8 mouse cellular contexts compared by ENCODE assay signal in the genomic region with DNA sequence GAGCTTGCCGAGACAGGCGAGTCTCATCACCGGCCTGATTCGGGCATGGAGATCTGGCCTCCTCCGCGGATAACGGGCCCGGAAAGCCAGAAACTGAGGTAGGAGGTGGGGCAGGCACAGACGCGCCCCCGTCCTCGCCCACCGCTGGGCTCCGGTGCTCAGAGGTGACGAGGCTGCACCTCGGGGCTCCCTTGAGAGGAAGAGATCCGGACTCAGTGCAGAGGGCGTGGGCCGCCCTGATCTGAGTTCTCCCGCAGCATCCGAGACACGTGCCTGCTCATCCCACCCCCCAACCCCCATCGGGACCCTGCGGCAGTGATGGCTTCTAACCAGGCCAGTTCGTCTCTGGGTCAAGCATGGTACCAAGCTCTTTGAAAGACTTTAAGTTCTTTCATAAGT. TPM values are rescaled to one million over a fixed set of nuclear protein-coding genes. Genes with fewer than 3 reads are reported as not detected.
A peak's percentile ranks its signal among the peaks of the same experiment; 100 is the strongest.
DNase-seq lines count a peak whose midpoint lies in the region; ATAC-seq and TF ChIP-seq lines count a peak whose summit lies in the region.

No protein-coding gene starts in this region.

- no peaks in the 10 kb centered on the region for H3K27me3 ChIP-seq in embryonic facial prominence, embryonic 10.5 days (replicated peaks; ENCODE audit: low read depth, poor library complexity, severe bottlenecking)
- no peaks in the 10 kb centered on the region for H3K27me3 ChIP-seq in intestine, embryonic 14.5 days (replicated peaks; ENCODE audit: control insufficient read depth, insufficient read depth, low read length)
- no peaks in the 10 kb centered on the region for H3K27me3 ChIP-seq in myocyte (ENCODE audit: control insufficient read depth, insufficient read depth, insufficient read length)

- peaks cover 61% of the 10 kb centered on the region for H3K36me3 ChIP-seq in embryonic facial prominence, embryonic 10.5 days (replicated peaks)
- H3K36me3 ChIP-seq in intestine, embryonic 14.5 days (ENCODE audit: control insufficient read depth, insufficient read depth, low read length): peaks cover 53% of the 10 kb centered on the region
- H3K36me3 ChIP-seq in myocyte (ENCODE audit: control insufficient read depth, insufficient read depth): peaks cover 9% of the 10 kb centered on the region

- DNase-seq in layer of hippocampus, adult 2 months (ENCODE audit: low spot score in 2 of 2): no peak
- DNase-seq in layer of hippocampus, adult 18-20 months (ENCODE audit: low spot score in 2 of 2): no peak
- DNase-seq in embryonic facial prominence, embryonic 10.5 days (ENCODE audit: low spot score): no peak
- DNase-seq in intestine, embryonic 14.5 days (ENCODE audit: low spot score): no peak
- no peak for DNase-seq in thymus, adult 18-20 months
- no peak for DNase-seq in layer of hippocampus, adult 8-10 months (ENCODE audit: low spot score in 2 of 2)

- H3K27ac ChIP-seq in layer of hippocampus, adult 2 months: peak overlapping the region; percentile 94
- H3K27ac ChIP-seq in embryonic facial prominence, embryonic 10.5 days (replicated peaks): peak overlapping the region; percentile 84
- 0 out of 2 replicates have a peak overlapping the region, but pooled peaks have one; percentile 27 for H3K27ac ChIP-seq in intestine, embryonic 14.5 days (ENCODE audit: low read depth)

- WGBS in embryonic facial prominence, embryonic 10.5 days: under 1% methylated on average over 25 of the region's 25 CpGs
- 1% methylated on average over 24 of the region's 25 CpGs for WGBS in intestine, embryonic 14.5 days

- H3K9ac ChIP-seq in intestine, embryonic 14.5 days (ENCODE audit: low read length): peak overlapping the region; percentile 83

- peaks cover 51% of the 10 kb centered on the region for H3K79me2 ChIP-seq in myocyte (ENCODE audit: control insufficient read depth, insufficient read depth)

- H3K4me3 ChIP-seq in layer of hippocampus, adult 2 months: peak overlapping the region; percentile 96
- peak overlapping the region; percentile 88 for H3K4me3 ChIP-seq in embryonic facial prominence, embryonic 10.5 days
- peak overlapping the region; percentile 93 for H3K4me3 ChIP-seq in intestine, embryonic 14.5 days (ENCODE audit: low read depth, low read length)
- H3K4me3 ChIP-seq in myocyte: peak overlapping the region; percentile 64

- H3K4me1 ChIP-seq in embryonic facial prominence, embryonic 10.5 days: peaks cover 29% of the 10 kb centered on the region
- peaks cover 20% of the 10 kb centered on the region for H3K4me1 ChIP-seq in intestine, embryonic 14.5 days (replicated peaks; ENCODE audit: control insufficient read depth, insufficient read depth, low read length)

- peak overlapping the region; percentile 65 for H3K4me2 ChIP-seq in intestine, embryonic 14.5 days (ENCODE audit: low read length)
- H3K4me2 ChIP-seq in myocyte (ENCODE audit: low read depth): peak overlapping the region; percentile 79

- H3K9me3 ChIP-seq in embryonic facial prominence, embryonic 10.5 days: no peaks in the 10 kb centered on the region
- no peaks in the 10 kb centered on the region for H3K9me3 ChIP-seq in intestine, embryonic 14.5 days (ENCODE audit: control insufficient read depth, low read length)

- no peak for TF ChIP-seq CTCF in layer of hippocampus, adult 2 months (conservative IDR thresholded peaks at IDR 0.05)

- TF ChIP-seq POLR2A in myocyte (IDR thresholded peaks at IDR 0.05; ENCODE audit: insufficient read length, low read depth): no peak

- peak; percentile 21; the same call in 1 of the 2 replicates for ATAC-seq in intestine, embryonic 14.5 days (replicated peaks; ENCODE audit: low FRiP score, low TSS enrichment, low read depth)
- no peak for ATAC-seq in CD4-positive, CD25-positive, alpha-beta regulatory T cell, adult 4 months

- peak overlapping the region; percentile 59 for H3ac ChIP-seq in myocyte (ENCODE audit: control insufficient read depth, insufficient read length)

TF ChIP-seq in myocyte, 11 proteins besides CTCF, POLR2A, EP300 and RAD21:
- no peak for TF ChIP-seq MYOG (IDR thresholded peaks at IDR 0.05; ENCODE audit: control insufficient read depth in 1 of 3, insufficient read depth in 1 of 3, insufficient read length in 2 of 3, low read depth in 2 of 3)
- TF ChIP-seq MYOD1 (IDR thresholded peaks at IDR 0.05; ENCODE audit: control insufficient read depth in 1 of 3, insufficient read length in 2 of 3, low read depth in 2 of 3): no peak
- TF ChIP-seq POLR2AphosphoS2 (IDR thresholded peaks at IDR 0.05; ENCODE audit: insufficient read length, low read depth): no peak
- TF ChIP-seq REST (IDR thresholded peaks at IDR 0.05; ENCODE audit: insufficient read depth, insufficient read length): no peak
- no peak for TF ChIP-seq CEBPB (IDR thresholded peaks at IDR 0.05; ENCODE audit: insufficient read depth, poor library complexity, severe bottlenecking)
- no peak for TF ChIP-seq MAX (IDR thresholded peaks at IDR 0.05; ENCODE audit: low read depth)
- no peak for TF ChIP-seq TCF12 (IDR thresholded peaks at IDR 0.05; ENCODE audit: insufficient read depth, poor library complexity, severe bottlenecking)
- no peak for TF ChIP-seq USF1 (IDR thresholded peaks at IDR 0.05; ENCODE audit: low read depth)
- no peak for TF ChIP-seq SRF (IDR thresholded peaks at IDR 0.05; ENCODE audit: control insufficient read depth, insufficient read length, low read depth)
- no peak for TF ChIP-seq E2F4 (IDR thresholded peaks at IDR 0.05; ENCODE audit: insufficient read depth)
- TF ChIP-seq TCF3 (IDR thresholded peaks at IDR 0.05; ENCODE audit: insufficient read length, low read depth): no peak

RNA-seq across cellular contexts. Expression of a gene that starts 0.4 kb away (rescaled TPM):
- total RNA-seq in layer of hippocampus, adult 2 months (2021): 10 to 100 TPM; 32.8 to 34.0 TPM
- total RNA-seq in layer of hippocampus, adult 18-20 months (2021): 10 to 100 TPM; 33.9 to 34.8 TPM
- 82.2 and 87.9 TPM in 2 replicates for polyA plus RNA-seq in embryonic facial prominence, embryonic 10.5 days (2016; fragmentation: Nextera tagmentation; extraction: Ambion mirVana)
- polyA plus RNA-seq in intestine, embryonic 14.5 days (2014; fragmentation: Nextera tagmentation; extraction: Ambion mirVana): 55.1 and 55.3 TPM in 2 replicates
- 36.8 TPM for polyA plus RNA-seq in myocyte (2012; fragmentation: generic; extraction: Trizol)
- polyA plus RNA-seq in CD4-positive, CD25-positive, alpha-beta regulatory T cell, adult 4 months (2017; shearing (Covaris generic)): 10 to 100 TPM; 19.7 to 22.9 TPM
- total RNA-seq in layer of hippocampus, adult 8-10 months (2022): 10 to 100 TPM; 31.2 to 32.2 (median 31.6) TPM

RNA-seq across cellular contexts. Expression of a gene that starts 7.7 kb away (rescaled TPM):
- 10 to 100 TPM; 25.5 to 27.7 TPM for total RNA-seq in layer of hippocampus, adult 2 months (2021)
- total RNA-seq in layer of hippocampus, adult 18-20 months (2021): 10 to 100 TPM; 22.5 to 22.7 TPM
- polyA plus RNA-seq in embryonic facial prominence, embryonic 10.5 days (2016; fragmentation: Nextera tagmentation; extraction: Ambion mirVana): 18.7 and 18.9 TPM in 2 replicates
- polyA plus RNA-seq in intestine, embryonic 14.5 days (2014; fragmentation: Nextera tagmentation; extraction: Ambion mirVana): 11.6 and 12.1 TPM in 2 replicates
- 10.6 TPM for polyA plus RNA-seq in myocyte (2012; fragmentation: generic; extraction: Trizol)
- polyA plus RNA-seq in CD4-positive, CD25-positive, alpha-beta regulatory T cell, adult 4 months (2017; shearing (Covaris generic)): 10 to 100 TPM; 54.4 to 79.2 TPM
- 10 to 100 TPM; 23.2 to 32.3 (median 30.1) TPM for total RNA-seq in layer of hippocampus, adult 8-10 months (2022)

RNA-seq across cellular contexts. Expression of a gene that starts 9.6 kb away (rescaled TPM):
- total RNA-seq in layer of hippocampus, adult 2 months (2021): 100 to 1,000 TPM; 277 to 326 TPM
- 100 to 1,000 TPM; 287 to 295 TPM for total RNA-seq in layer of hippocampus, adult 18-20 months (2021)
- 356 and 365 TPM in 2 replicates for polyA plus RNA-seq in embryonic facial prominence, embryonic 10.5 days (2016; fragmentation: Nextera tagmentation; extraction: Ambion mirVana)
- polyA plus RNA-seq in intestine, embryonic 14.5 days (2014; fragmentation: Nextera tagmentation; extraction: Ambion mirVana): 346 and 349 TPM in 2 replicates
- polyA plus RNA-seq in myocyte (2012; fragmentation: generic; extraction: Trizol): 762 TPM
- polyA plus RNA-seq in CD4-positive, CD25-positive, alpha-beta regulatory T cell, adult 4 months (2017; shearing (Covaris generic)): 100 to 1,000 TPM; 274 to 342 TPM
- 100 to 1,000 TPM; 231 to 321 (median 276) TPM for total RNA-seq in layer of hippocampus, adult 8-10 months (2022)

Comparison
In these comparisons a context has a peak if more than half of its experiments do, and no peak if none do; other contexts are left out.
1. H3K27ac ChIP-seq: peak in every context shown above with its lines; median percentile 94 in layer of hippocampus, adult 2 months; 84 in embryonic facial prominence, embryonic 10.5 days; 27 in intestine, embryonic 14.5 days.